Mouse (Mus musculus): ENCODE results near the gene Pkd1l3. TPM values are rescaled to one million over a fixed set of nuclear protein-coding genes. Genes with fewer than 3 reads are reported as not detected.

The Pkd1l3 gene
- polyA plus RNA-seq, 1 experiment from 2014 or later, result 0.25 TPM

GRCm38 (mm10) chr8:109704565-109705319 is 90.4 kb downstream of the Pkd1l3 start:
- Histone ChIP-seq H3K36me3 (peaks cover 25% of the 10 kb centered on the region), H3K9me3 (no peaks in the 10 kb centered on the region), H3K4me3 (peak overlapping the region; percentile 93), H3K27ac (replicated peaks) (peak overlapping the region; percentile 63), H3K4me2 (peak overlapping the region; percentile 95), H3K4me1 (peaks cover 26% of the 10 kb centered on the region), H3K27me3 (replicated peaks) (0 out of 2 replicates have a peak, but pooled peaks cover 4% of the 10 kb centered on the region), H3K9ac (peak overlapping the region; percentile 75)
- 8% methylated on average over 24 of the region's 24 CpGs for WGBS
- ATAC-seq (ENCODE audit: extremely low read depth, insufficient number of reproducible peaks, low FRiP score, low TSS enrichment), result no peak

- H3K27me3 ChIP-seq (replicated peaks), result 0 out of 2 replicates have a peak, but pooled peaks cover 4% of the 10 kb centered on the region
- peaks cover 32% of the 10 kb centered on the region for H3K36me3 ChIP-seq
- H3K9me3 ChIP-seq, result no peaks in the 10 kb centered on the region
- peak within 1 kb of the TSS; percentile 93 for H3K4me3 ChIP-seq
- under 1% methylated on average over 85 of the region's 100 CpGs for WGBS
- peaks cover 26% of the 10 kb centered on the region for H3K4me1 ChIP-seq
- peak; percentile 91 for ATAC-seq (ENCODE audit: extremely low read depth, insufficient number of reproducible peaks, low FRiP score, low TSS enrichment)
- peak within 1 kb of the TSS; percentile 97 for H3K27ac ChIP-seq (replicated peaks)
- peak within 1 kb of the TSS; percentile 99 for H3K9ac ChIP-seq
- peak within 1 kb of the TSS; percentile 95 for H3K4me2 ChIP-seq
Observed at GRCm38 (mm10) chr8:109705320-109706075, 91.2 kb downstream of the Pkd1l3 start, which contains the start of gene Zfp821. Gene Zfp821 (plus strand): TSS chr8:109705546.

GRCm38 (mm10) chr8:109706076-109706873 is 92.0 kb downstream of the Pkd1l3 start:
- peak overlapping the region; percentile 93 for H3K4me3 ChIP-seq
- 2% methylated on average over 30 of the region's 30 CpGs for WGBS
- no peaks in the 10 kb centered on the region for H3K9me3 ChIP-seq
- peak overlapping the region; percentile 95 for H3K4me2 ChIP-seq
- no peak; the same call in 1 of the 2 replicates for ATAC-seq (ENCODE audit: extremely low read depth, insufficient number of reproducible peaks, low FRiP score, low TSS enrichment)
- peak overlapping the region; percentile 99 for H3K9ac ChIP-seq
- H3K27ac ChIP-seq (replicated peaks), result peak overlapping the region; percentile 97
- peaks cover 40% of the 10 kb centered on the region for H3K36me3 ChIP-seq
- peaks cover 26% of the 10 kb centered on the region for H3K4me1 ChIP-seq
- 0 out of 2 replicates have a peak, but pooled peaks cover 4% of the 10 kb centered on the region for H3K27me3 ChIP-seq (replicated peaks)

GRCm38 (mm10) chr8:109706874-109707237 is 92.5 kb downstream of the Pkd1l3 start:
- Histone ChIP-seq H3K27me3 (replicated peaks) (0 out of 2 replicates have a peak, but pooled peaks cover 4% of the 10 kb centered on the region), H3K4me3 (peak overlapping the region; percentile 93), H3K36me3 (peaks cover 46% of the 10 kb centered on the region), H3K9ac (peak overlapping the region; percentile 99), H3K4me2 (peak overlapping the region; percentile 95), H3K9me3 (no peaks in the 10 kb centered on the region), H3K27ac (replicated peaks) (peak overlapping the region; percentile 97; the same call in 1 of the 2 replicates), H3K4me1 (peaks cover 26% of the 10 kb centered on the region)
- WGBS, result 24% methylated on average over 2 of the region's 2 CpGs
- no peak for ATAC-seq (ENCODE audit: extremely low read depth, insufficient number of reproducible peaks, low FRiP score, low TSS enrichment)

- 89% methylated on average over 4 of the region's 4 CpGs for WGBS
- H3K9me3 ChIP-seq, result no peaks in the 10 kb centered on the region
- no peak overlapping the region for H3K4me3 ChIP-seq
- 0 out of 2 replicates have a peak, but pooled peaks cover 4% of the 10 kb centered on the region for H3K27me3 ChIP-seq (replicated peaks)
- no peak overlapping the region for H3K27ac ChIP-seq (replicated peaks)
- ATAC-seq (ENCODE audit: extremely low read depth, insufficient number of reproducible peaks, low FRiP score, low TSS enrichment), result no peak
- no peak overlapping the region for H3K4me2 ChIP-seq
- H3K4me1 ChIP-seq, result peaks cover 26% of the 10 kb centered on the region
- H3K9ac ChIP-seq, result no peak overlapping the region
- peaks cover 57% of the 10 kb centered on the region for H3K36me3 ChIP-seq
Observed at GRCm38 (mm10) chr8:109707921-109708320, 93.6 kb downstream of the Pkd1l3 start.

- no peak overlapping the region for H3K4me2 ChIP-seq
- no peak overlapping the region for H3K27ac ChIP-seq (replicated peaks)
- peaks cover 95% of the 10 kb centered on the region for H3K36me3 ChIP-seq
- H3K4me3 ChIP-seq, result no peak overlapping the region
- no peaks in the 10 kb centered on the region for H3K9me3 ChIP-seq
- ATAC-seq (ENCODE audit: extremely low read depth, insufficient number of reproducible peaks, low FRiP score, low TSS enrichment), result no peak
- peaks cover 6% of the 10 kb centered on the region for H3K4me1 ChIP-seq
- no peaks in the 10 kb centered on the region for H3K27me3 ChIP-seq (replicated peaks)
- no peak overlapping the region for H3K9ac ChIP-seq
- WGBS, result 88% methylated on average over 1 of the region's 1 CpGs
Observed at GRCm38 (mm10) chr8:109712521-109712920, 98.2 kb downstream of the Pkd1l3 start.

- Histone ChIP-seq H3K4me1 (no peaks in the 10 kb centered on the region), H3K4me3 (no peak overlapping the region), H3K27me3 (replicated peaks) (no peaks in the 10 kb centered on the region), H3K36me3 (peaks cover 96% of the 10 kb centered on the region), H3K27ac (replicated peaks) (no peak overlapping the region), H3K4me2 (no peak overlapping the region), H3K9ac (no peak overlapping the region), H3K9me3 (no peaks in the 10 kb centered on the region)
- 78% methylated on average over 5 of the region's 5 CpGs for WGBS
- ATAC-seq (ENCODE audit: extremely low read depth, insufficient number of reproducible peaks, low FRiP score, low TSS enrichment), result no peak
Observed at GRCm38 (mm10) chr8:109714961-109715360, 100.6 kb downstream of the Pkd1l3 start.

Other genes with a start within 250 kb of the Pkd1l3 start
- 0.06 and 0.13 TPM in 2 replicates for gene Pmfbp1, start 120.5 kb upstream of the Pkd1l3 start, polyA plus RNA-seq (2015; fragmentation: Nextera tagmentation; extraction: Ambion mirVana)
- 14.3 and 14.4 TPM in 2 replicates for gene Dhx38, start 48.7 kb upstream of the Pkd1l3 start, polyA plus RNA-seq (2015; fragmentation: Nextera tagmentation; extraction: Ambion mirVana)
- gene Txnl4b, start 48.6 kb upstream of the Pkd1l3 start, polyA plus RNA-seq (2015; fragmentation: Nextera tagmentation; extraction: Ambion mirVana), result 15.3 and 17.7 TPM in 2 replicates
- 0.56 and 0.61 TPM in 2 replicates for gene Hp, start 35.3 kb upstream of the Pkd1l3 start, polyA plus RNA-seq (2015; fragmentation: Nextera tagmentation; extraction: Ambion mirVana)
- 33.6 and 36.7 TPM in 2 replicates for gene Dhodh, start 5.8 kb upstream of the Pkd1l3 start, polyA plus RNA-seq (2015; fragmentation: Nextera tagmentation; extraction: Ambion mirVana)
- 81.0 and 84.8 TPM in 2 replicates for gene Ist1, start 78.7 kb downstream of the Pkd1l3 start, polyA plus RNA-seq (2015; fragmentation: Nextera tagmentation; extraction: Ambion mirVana)
- 18.4 and 19.4 TPM in 2 replicates for gene Zfp821, start 91.0 kb downstream of the Pkd1l3 start, polyA plus RNA-seq (2015; fragmentation: Nextera tagmentation; extraction: Ambion mirVana)
- gene Atxn1l, start 123.2 kb downstream of the Pkd1l3 start, polyA plus RNA-seq (2015; fragmentation: Nextera tagmentation; extraction: Ambion mirVana), result 4.3 and 4.4 TPM in 2 replicates
- gene Ap1g1, start 164.0 kb downstream of the Pkd1l3 start, polyA plus RNA-seq (2015; fragmentation: Nextera tagmentation; extraction: Ambion mirVana), result 26.5 and 26.6 TPM in 2 replicates